Mouse (Mus musculus) E14TG2a.4 (cell line): ENCODE results near the gene Slc26a1.

Experiments
- CTCF ChIP-seq: conservative IDR thresholded peaks from 2 replicates; pipeline ENCODE4 v1.5.1; 2014; ENCODE audit warnings: low read length
- NANOG ChIP-seq: IDR thresholded peaks from 2 replicates; pipeline ENCODE4 v1.6.1; 2014; ENCODE audit warnings: borderline replicate concordance, low read length, mixed read lengths
- POU5F1 ChIP-seq: IDR thresholded peaks from 2 replicates; pipeline ENCODE4 v1.6.1; 2014; ENCODE audit warnings: low read length, borderline replicate concordance

- TF ChIP-seq CTCF: no peak
- TF ChIP-seq NANOG: no peak
- TF ChIP-seq POU5F1: no peak
Measured at GRCm38 (mm10) chr5:108658611-108659010, 16.8 kb downstream of the Slc26a1 start.
